Mouse (Mus musculus) limb, embryonic 14.5 days (tissue): ENCODE measurements around the gene Camk2d. TPM values are rescaled to one million over a fixed set of nuclear protein-coding genes. Genes with fewer than 3 reads are reported as not detected.

Experiments
- ATAC-seq: fragments of 200-750 bp; cut with Nextera tagmentation; 2 replicates; pipeline ENCODE4 v1.8.0; 2017; ENCODE audit warnings: low read depth, moderate number of reproducible peaks, moderate TSS enrichment; ENCODE audit not compliant: low FRiP score
- DNase-seq: peaks from one replicate; pipeline ENCODE4 v3.0.0-alpha.2; 2015; ENCODE audit warnings: low spot score
- H3K27ac ChIP-seq: fragments of 300-500 bp; sonication (generic); replicated peaks from 2 replicates; pipeline ENCODE4 v1.5.1; 2014; ENCODE audit warnings: low read depth, mild to moderate bottlenecking, low read length, moderate library complexity, mixed read lengths
- H3K27me3 ChIP-seq: fragments of 300-500 bp; sonication (generic); 2 replicates; pipeline ENCODE4 v1.6.1; 2014; ENCODE audit warnings: low read length, mixed read lengths; ENCODE audit not compliant: control insufficient read depth, insufficient read depth
- H3K36me3 ChIP-seq: fragments of 300-500 bp; sonication (generic); 2 replicates; pipeline ENCODE4 v1.6.1; 2014; ENCODE audit warnings: mild to moderate bottlenecking, low read length, moderate library complexity, mixed read lengths; ENCODE audit not compliant: control insufficient read depth, insufficient read depth
- H3K4me1 ChIP-seq: fragments of 300-500 bp; sonication (generic); 2 replicates; pipeline ENCODE4 v1.6.1; 2014; ENCODE audit warnings: antibody characterized with exemption, low read length, mixed read lengths; ENCODE audit not compliant: control insufficient read depth, insufficient read depth
- H3K4me2 ChIP-seq: fragments of 300-500 bp; sonication (generic); replicated peaks from 2 replicates; pipeline ENCODE4 v1.6.1; 2014; ENCODE audit warnings: low read depth, mild to moderate bottlenecking, low read length, moderate library complexity; ENCODE audit not compliant: severe bottlenecking
- H3K4me3 ChIP-seq: fragments of 300-500 bp; sonication (generic); replicated peaks from 2 replicates; pipeline ENCODE4 v1.5.1; 2014; ENCODE audit warnings: low read length
- H3K9ac ChIP-seq: fragments of 300-500 bp; sonication (generic); 2 replicates; pipeline ENCODE4 v1.6.1; 2014; ENCODE audit warnings: mild to moderate bottlenecking, low read depth, low read length, moderate library complexity; ENCODE audit not compliant: severe bottlenecking
- H3K9me3 ChIP-seq: fragments of 300-500 bp; sonication (generic); 2 replicates; pipeline ENCODE4 v1.6.1; 2016; ENCODE audit warnings: low read length; ENCODE audit not compliant: control insufficient read depth
- POLR2A ChIP-seq: fragments of 200-500 bp; IDR thresholded peaks from 2 replicates; pipeline ENCODE4 v1.8.0; 2012; ENCODE audit warnings: inconsistent platforms, mild to moderate bottlenecking, moderate library complexity, borderline replicate concordance; ENCODE audit not compliant: insufficient read depth, insufficient read length; ENCODE audit errors: extremely low read depth
- WGBS: fragments of 180-500 bp; shearing (Covaris S2); extraction: QIAGEN DNeasy Blood & Tissue Kit; methylation state at CpG from one replicate; pipeline ENCODE4 v1.1.7; 2014; 5-methylcytosine and 5-hydroxymethylcytosine counted together
- polyA plus RNA-seq, 2 experiments: library from polyadenylated mRNA; depleted of rRNA in 1 of 2; stranded (reverse) in 1 of 2; unstranded in 1 of 2; fragments of >200 nt; fragmentation: Nextera tagmentation in 1 of 2; extraction: Ambion mirVana in 1 of 2; gene quantifications; 2 replicates each; pipeline versions ENCODE4 v1.2.1 to v1.2.3; 2012 to 2014

Gene Camk2d
- polyA plus RNA-seq, 2 experiments = 37.4 to 40.0 TPM

DNA sequence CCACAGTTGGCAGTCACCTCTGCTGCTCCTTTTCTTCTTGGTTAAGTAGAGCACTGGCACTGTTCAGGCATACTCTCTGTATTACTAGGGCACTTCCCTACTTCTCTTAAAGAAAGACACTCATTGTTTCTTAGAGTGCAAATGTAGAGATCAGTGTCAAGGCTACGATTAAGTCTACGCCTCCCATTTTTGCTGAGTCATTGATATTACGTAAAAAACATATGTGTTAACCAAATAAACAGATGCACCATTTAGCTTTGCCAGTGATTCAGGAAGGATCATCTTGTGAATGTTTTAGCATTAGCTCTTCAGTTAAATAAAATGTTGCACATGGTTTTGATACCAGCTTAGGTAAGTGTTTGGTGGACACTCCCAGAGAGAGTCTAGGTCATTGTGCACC, 215.5 kb downstream of the Camk2d start:
- 90% methylated on average over 3 of the region's 3 CpGs for WGBS
- TF ChIP-seq POLR2A = no peak

DNA sequence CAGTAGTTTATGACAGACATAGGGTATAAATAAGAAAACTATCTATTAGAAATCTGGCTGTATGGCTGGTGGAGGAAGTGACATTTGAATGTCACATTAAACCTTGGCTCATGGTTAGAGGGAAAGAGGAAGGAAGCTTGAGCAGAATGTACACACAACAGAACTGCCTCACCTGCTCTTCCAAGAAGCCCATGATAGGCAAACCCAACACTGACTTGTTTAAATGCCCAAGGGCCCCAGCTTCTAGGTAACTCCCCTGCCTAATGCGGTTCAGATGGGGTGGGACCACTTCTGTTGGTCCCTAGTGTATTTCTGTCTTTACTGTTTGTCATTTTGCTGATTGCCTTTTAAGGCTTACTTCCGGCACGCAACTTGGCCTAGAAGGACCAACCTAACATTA, 226.3 kb downstream of the Camk2d start:
- WGBS = 92% methylated on average over 3 of the region's 3 CpGs
- ATAC-seq (no peak), DNase-seq (no peak)
- Histone ChIP-seq H3K27ac (no peak overlapping the region), H3K4me2 (no peak overlapping the region), H3K9me3 (no peaks in the 10 kb centered on the region), H3K9ac (no peak overlapping the region), H3K27me3 (no peaks in the 10 kb centered on the region), H3K36me3 (no peaks in the 10 kb centered on the region), H3K4me3 (no peak overlapping the region), H3K4me1 (peaks cover 6% of the 10 kb centered on the region; the same call in 1 of the 2 replicates)
- TF ChIP-seq POLR2A = no peak

More for the DNA sequence above, 215.5 kb downstream of the Camk2d start:
- Histone ChIP-seq H3K4me1 (no peaks in the 10 kb centered on the region), H3K27me3 (no peaks in the 10 kb centered on the region), H3K4me2 (no peak overlapping the region), H3K9ac (no peak overlapping the region), H3K27ac (no peak overlapping the region), H3K4me3 (no peak overlapping the region), H3K9me3 (no peaks in the 10 kb centered on the region), H3K36me3 (no peaks in the 10 kb centered on the region)
- no peak for ATAC-seq
- no peak for DNase-seq

GRCm38 (mm10) chr3:126824930-126825329, 228.8 kb downstream of the Camk2d start:
- Histone ChIP-seq H3K36me3 (no peaks in the 10 kb centered on the region), H3K9ac (no peak overlapping the region), H3K27ac (no peak overlapping the region), H3K9me3 (no peaks in the 10 kb centered on the region), H3K27me3 (no peaks in the 10 kb centered on the region; the same call in 1 of the 2 replicates), H3K4me2 (no peak overlapping the region), H3K4me1 (peaks cover 6% of the 10 kb centered on the region; the same call in 1 of the 2 replicates), H3K4me3 (no peak overlapping the region)
- no peak for TF ChIP-seq POLR2A
- ATAC-seq (no peak), DNase-seq (no peak)
- 67% methylated on average over 1 of the region's 1 CpGs for WGBS

- ATAC-seq = peak; percentile 46
- DNase-seq = peak; percentile 11
- Histone ChIP-seq H3K4me2 (no peak overlapping the region), H3K36me3 (no peaks in the 10 kb centered on the region), H3K27me3 (no peaks in the 10 kb centered on the region; the same call in 1 of the 2 replicates), H3K4me1 (peaks cover 6% of the 10 kb centered on the region; the same call in 1 of the 2 replicates), H3K27ac (no peak overlapping the region), H3K9ac (no peak overlapping the region), H3K9me3 (no peaks in the 10 kb centered on the region), H3K4me3 (no peak overlapping the region)
- WGBS = 18% methylated on average over 2 of the region's 2 CpGs
- TF ChIP-seq POLR2A = no peak
These were observed 230.1 kb downstream of the Camk2d start for GRCm38 (mm10) chr3:126826172-126826571.

- 92% methylated on average over 3 of the region's 3 CpGs for WGBS
- no peak for ATAC-seq
- no peaks in the 10 kb centered on the region; the same call in 1 of the 2 replicates for H3K27me3 ChIP-seq
These were observed 231.8 kb downstream of the Camk2d start for GRCm38 (mm10) chr3:126827900-126828299.

More at GRCm38 (mm10) chr3:126827900-126828299, 231.8 kb downstream of the Camk2d start:
- no peak overlapping the region for H3K4me2 ChIP-seq
- H3K4me1 ChIP-seq = peaks cover 6% of the 10 kb centered on the region; the same call in 1 of the 2 replicates
- H3K9me3 ChIP-seq = no peaks in the 10 kb centered on the region
- no peaks in the 10 kb centered on the region for H3K36me3 ChIP-seq
- no peak for TF ChIP-seq POLR2A
- H3K9ac ChIP-seq = no peak overlapping the region
- DNase-seq = no peak
- no peak overlapping the region for H3K27ac ChIP-seq
- no peak overlapping the region for H3K4me3 ChIP-seq
